Mouse (Mus musculus): ENCODE data around the gene Zmynd12. TPM values are rescaled to one million over a fixed set of nuclear protein-coding genes. Genes with fewer than 3 reads are reported as not detected.

Zmynd12 gene
- polyA plus RNA-seq, 1 experiment from 2014 or later, result not detected

DNA sequence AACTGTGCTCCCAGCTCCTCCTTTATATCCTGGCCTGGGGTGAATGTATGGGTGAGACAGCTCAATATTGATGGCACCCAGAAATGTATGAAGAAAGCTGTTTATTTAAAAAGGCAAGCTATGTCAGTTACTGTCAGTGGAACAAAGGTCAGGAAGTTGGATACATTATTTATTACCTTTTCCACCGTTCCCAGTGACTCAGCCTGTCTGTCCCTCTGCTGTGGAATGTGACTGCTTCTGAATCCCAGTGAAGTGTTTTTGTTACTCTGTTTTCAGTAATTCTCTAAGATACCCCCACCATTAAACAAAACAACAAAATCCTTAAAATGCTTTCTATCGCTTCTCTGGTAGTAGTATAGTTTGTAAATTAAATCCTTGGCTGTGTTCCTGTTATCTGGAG, 3.0 kb downstream of the Zmynd12 start:
- Histone ChIP-seq H3K9me3 (replicated peaks; ENCODE audit: control insufficient read depth, low read length) (no peaks in the 10 kb centered on the region), H3K9ac (replicated peaks; ENCODE audit: low read length) (no peak overlapping the region), H3K36me3 (replicated peaks; ENCODE audit: control insufficient read depth, insufficient read depth, low read depth, low read length) (no peaks in the 10 kb centered on the region), H3K4me3 (ENCODE audit: low read depth, low read length) (no peak overlapping the region), H3K4me2 (ENCODE audit: low read depth, low read length) (no peak overlapping the region), H3K27ac (replicated peaks; ENCODE audit: low read depth, low read length) (no peak overlapping the region), H3K27me3 (ENCODE audit: control insufficient read depth, insufficient read depth, low read length) (no peaks in the 10 kb centered on the region), H3K4me1 (ENCODE audit: control insufficient read depth, insufficient read depth, low read length) (no peaks in the 10 kb centered on the region; the same call in 1 of the 2 replicates)
- 55% methylated on average over 2 of the region's 2 CpGs for WGBS
- no peak for DNase-seq (ENCODE audit: low spot score)
- no peak for ATAC-seq (replicated peaks; ENCODE audit: insufficient number of reproducible peaks, low FRiP score, low TSS enrichment, low read depth)

- ATAC-seq (replicated peaks; ENCODE audit: insufficient number of reproducible peaks, low FRiP score, low TSS enrichment, low read depth), result no peak
These were observed 5.1 kb downstream of the Zmynd12 start for GRCm38 (mm10) chr4:119427680-119428079.

GRCm38 (mm10) chr4:119430678-119431077, 8.1 kb downstream of the Zmynd12 start:
- no peak overlapping the region for H3K4me3 ChIP-seq (ENCODE audit: low read depth, low read length)
- 0 out of 2 replicates have a peak, but pooled peaks cover 2% of the 10 kb centered on the region for H3K9me3 ChIP-seq (replicated peaks; ENCODE audit: control insufficient read depth, low read length)
- H3K4me1 ChIP-seq (ENCODE audit: control insufficient read depth, insufficient read depth, low read length), result no peaks in the 10 kb centered on the region
- DNase-seq (ENCODE audit: low spot score) (peak; percentile 45), ATAC-seq (replicated peaks; ENCODE audit: insufficient number of reproducible peaks, low FRiP score, low TSS enrichment, low read depth) (no peak)
- 31% methylated on average over 5 of the region's 5 CpGs for WGBS
- H3K27ac ChIP-seq (replicated peaks; ENCODE audit: low read depth, low read length), result no peak overlapping the region
- no peaks in the 10 kb centered on the region for H3K36me3 ChIP-seq (replicated peaks; ENCODE audit: control insufficient read depth, insufficient read depth, low read depth, low read length)
- H3K27me3 ChIP-seq (ENCODE audit: control insufficient read depth, insufficient read depth, low read length), result no peaks in the 10 kb centered on the region
- H3K9ac ChIP-seq (replicated peaks; ENCODE audit: low read length), result no peak overlapping the region
- H3K4me2 ChIP-seq (ENCODE audit: low read depth, low read length), result no peak overlapping the region

More at GRCm38 (mm10) chr4:119427680-119428079, 5.1 kb downstream of the Zmynd12 start:
- Histone ChIP-seq H3K4me3 (ENCODE audit: low read depth, low read length) (no peak overlapping the region), H3K36me3 (replicated peaks; ENCODE audit: control insufficient read depth, insufficient read depth, low read depth, low read length) (no peaks in the 10 kb centered on the region), H3K9ac (replicated peaks; ENCODE audit: low read length) (no peak overlapping the region), H3K27ac (replicated peaks; ENCODE audit: low read depth, low read length) (no peak overlapping the region), H3K4me2 (ENCODE audit: low read depth, low read length) (no peak overlapping the region), H3K27me3 (ENCODE audit: control insufficient read depth, insufficient read depth, low read length) (no peaks in the 10 kb centered on the region), H3K4me1 (ENCODE audit: control insufficient read depth, insufficient read depth, low read length) (no peaks in the 10 kb centered on the region), H3K9me3 (replicated peaks; ENCODE audit: control insufficient read depth, low read length) (no peaks in the 10 kb centered on the region)
- DNase-seq (ENCODE audit: low spot score), result no peak
- 45% methylated on average over 2 of the region's 2 CpGs for WGBS

GRCm38 (mm10) chr4:119437936-119438335, 15.3 kb downstream of the Zmynd12 start:
- no peak overlapping the region for H3K27ac ChIP-seq (replicated peaks; ENCODE audit: low read depth, low read length)
- no peak overlapping the region for H3K9ac ChIP-seq (replicated peaks; ENCODE audit: low read length)
- no peaks in the 10 kb centered on the region for H3K27me3 ChIP-seq (ENCODE audit: control insufficient read depth, insufficient read depth, low read length)
- ATAC-seq (replicated peaks; ENCODE audit: insufficient number of reproducible peaks, low FRiP score, low TSS enrichment, low read depth) (no peak), DNase-seq (ENCODE audit: low spot score) (no peak)
- no peak overlapping the region for H3K4me3 ChIP-seq (ENCODE audit: low read depth, low read length)
- WGBS, result 81% methylated on average over 2 of the region's 2 CpGs
- no peaks in the 10 kb centered on the region for H3K4me1 ChIP-seq (ENCODE audit: control insufficient read depth, insufficient read depth, low read length)
- 0 out of 2 replicates have a peak, but pooled peaks cover 4% of the 10 kb centered on the region for H3K9me3 ChIP-seq (replicated peaks; ENCODE audit: control insufficient read depth, low read length)
- no peaks in the 10 kb centered on the region for H3K36me3 ChIP-seq (replicated peaks; ENCODE audit: control insufficient read depth, insufficient read depth, low read depth, low read length)
- H3K4me2 ChIP-seq (ENCODE audit: low read depth, low read length), result no peak overlapping the region

DNA sequence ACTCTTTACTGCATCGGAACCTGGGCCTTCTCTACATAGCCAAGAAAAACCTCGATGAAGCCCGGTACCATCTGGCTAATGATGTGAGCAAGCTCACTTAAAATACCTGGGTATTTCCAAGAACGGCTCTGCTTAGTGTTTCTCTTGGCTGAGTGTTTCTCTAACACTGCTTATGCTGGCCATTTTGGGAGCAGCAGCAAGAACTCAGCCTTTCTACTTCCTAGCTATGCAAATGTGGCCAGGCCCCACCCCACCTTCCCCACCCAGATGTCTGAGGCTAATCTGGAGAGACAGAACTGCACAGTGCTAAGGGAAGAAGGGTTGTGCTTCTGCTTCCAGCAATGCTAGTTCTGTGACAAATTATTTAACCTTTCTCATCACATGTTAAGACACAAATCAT, 19.2 kb downstream of the Zmynd12 start:
- Histone ChIP-seq H3K27me3 (ENCODE audit: control insufficient read depth, insufficient read depth, low read length) (no peaks in the 10 kb centered on the region), H3K4me3 (ENCODE audit: low read depth, low read length) (no peak overlapping the region), H3K4me2 (ENCODE audit: low read depth, low read length) (no peak overlapping the region), H3K9me3 (replicated peaks; ENCODE audit: control insufficient read depth, low read length) (no peaks in the 10 kb centered on the region), H3K4me1 (ENCODE audit: control insufficient read depth, insufficient read depth, low read length) (no peaks in the 10 kb centered on the region), H3K27ac (replicated peaks; ENCODE audit: low read depth, low read length) (no peak overlapping the region), H3K9ac (replicated peaks; ENCODE audit: low read length) (no peak overlapping the region), H3K36me3 (replicated peaks; ENCODE audit: control insufficient read depth, insufficient read depth, low read depth, low read length) (no peaks in the 10 kb centered on the region)
- no peak for DNase-seq (ENCODE audit: low spot score)
- no peak for ATAC-seq (replicated peaks; ENCODE audit: insufficient number of reproducible peaks, low FRiP score, low TSS enrichment, low read depth)
- 94% methylated on average over 4 of the region's 4 CpGs for WGBS

DNA sequence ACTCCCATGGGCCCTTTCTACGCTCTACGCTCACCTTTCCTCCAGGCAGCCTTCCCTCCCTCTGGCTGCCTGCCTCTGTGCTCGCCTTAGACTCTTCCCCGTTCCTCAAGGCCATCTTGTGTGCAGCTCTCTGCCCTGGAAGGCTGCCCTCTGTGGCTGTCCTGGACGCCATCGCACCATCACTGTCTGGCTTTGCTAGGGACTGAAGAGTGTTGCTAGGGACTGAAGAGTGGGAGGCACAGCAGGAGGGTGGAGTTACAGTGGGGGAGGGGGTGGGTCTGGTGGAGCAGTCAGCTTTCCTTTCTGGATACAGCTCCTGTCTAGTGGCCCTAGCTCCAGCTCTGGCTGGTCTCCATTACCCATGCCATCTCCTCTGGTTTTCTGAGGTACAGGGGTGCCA, 19.9 kb downstream of the Zmynd12 start:
- ATAC-seq (replicated peaks; ENCODE audit: insufficient number of reproducible peaks, low FRiP score, low TSS enrichment, low read depth) (0 out of 2 replicates have a peak, but pooled peaks have one; percentile 44), DNase-seq (ENCODE audit: low spot score) (no peak)
- Histone ChIP-seq H3K4me2 (ENCODE audit: low read depth, low read length) (no peak overlapping the region), H3K9ac (replicated peaks; ENCODE audit: low read length) (no peak overlapping the region; the same call in 1 of the 2 replicates), H3K4me3 (ENCODE audit: low read depth, low read length) (no peak overlapping the region), H3K9me3 (replicated peaks; ENCODE audit: control insufficient read depth, low read length) (no peaks in the 10 kb centered on the region), H3K36me3 (replicated peaks; ENCODE audit: control insufficient read depth, insufficient read depth, low read depth, low read length) (no peaks in the 10 kb centered on the region), H3K27me3 (ENCODE audit: control insufficient read depth, insufficient read depth, low read length) (no peaks in the 10 kb centered on the region), H3K27ac (replicated peaks; ENCODE audit: low read depth, low read length) (no peak overlapping the region), H3K4me1 (ENCODE audit: control insufficient read depth, insufficient read depth, low read length) (no peaks in the 10 kb centered on the region)
- 24% methylated on average over 6 of the region's 6 CpGs for WGBS

GRCm38 (mm10) chr4:119447261-119447660, 24.6 kb downstream of the Zmynd12 start:
- no peak for ATAC-seq (replicated peaks; ENCODE audit: insufficient number of reproducible peaks, low FRiP score, low TSS enrichment, low read depth)
- H3K4me1 ChIP-seq (ENCODE audit: control insufficient read depth, insufficient read depth, low read length), result no peaks in the 10 kb centered on the region
- no peaks in the 10 kb centered on the region for H3K36me3 ChIP-seq (replicated peaks; ENCODE audit: control insufficient read depth, insufficient read depth, low read depth, low read length)
- no peak overlapping the region for H3K27ac ChIP-seq (replicated peaks; ENCODE audit: low read depth, low read length)
- H3K4me3 ChIP-seq (ENCODE audit: low read depth, low read length), result no peak overlapping the region
- H3K4me2 ChIP-seq (ENCODE audit: low read depth, low read length), result no peak overlapping the region
- no peaks in the 10 kb centered on the region for H3K27me3 ChIP-seq (ENCODE audit: control insufficient read depth, insufficient read depth, low read length)
- H3K9ac ChIP-seq (replicated peaks; ENCODE audit: low read length), result no peak overlapping the region
- H3K9me3 ChIP-seq (replicated peaks; ENCODE audit: control insufficient read depth, low read length), result no peaks in the 10 kb centered on the region
- DNase-seq (ENCODE audit: low spot score), result no peak
- WGBS, result 91% methylated on average over 6 of the region's 6 CpGs

DNA sequence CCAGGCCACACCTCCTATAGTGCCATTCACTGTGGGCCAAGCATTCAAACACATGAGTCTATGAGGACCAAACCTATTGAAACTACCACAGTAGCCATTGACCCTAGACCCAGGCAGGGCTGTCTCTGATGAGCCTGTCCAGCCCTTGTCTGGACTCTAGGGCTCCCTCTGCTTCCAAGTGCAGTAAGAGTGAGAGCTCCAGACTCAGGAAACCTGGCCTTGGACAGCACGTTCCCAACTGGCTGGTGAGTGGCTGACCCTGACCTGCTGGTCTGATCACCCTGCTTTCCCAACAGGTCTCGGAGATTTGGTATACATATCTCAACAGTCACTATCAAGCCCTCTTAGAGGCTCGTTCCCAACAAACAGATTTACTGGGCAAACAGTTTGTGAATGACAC, 25.2 kb downstream of the Zmynd12 start:
- no peak overlapping the region for H3K9ac ChIP-seq (replicated peaks; ENCODE audit: low read length)
- no peaks in the 10 kb centered on the region for H3K4me1 ChIP-seq (ENCODE audit: control insufficient read depth, insufficient read depth, low read length)
- H3K9me3 ChIP-seq (replicated peaks; ENCODE audit: control insufficient read depth, low read length), result no peaks in the 10 kb centered on the region
- H3K4me3 ChIP-seq (ENCODE audit: low read depth, low read length), result no peak overlapping the region
- no peak for DNase-seq (ENCODE audit: low spot score)
- WGBS, result 68% methylated on average over 3 of the region's 3 CpGs
- no peak overlapping the region for H3K27ac ChIP-seq (replicated peaks; ENCODE audit: low read depth, low read length)
- H3K27me3 ChIP-seq (ENCODE audit: control insufficient read depth, insufficient read depth, low read length), result no peaks in the 10 kb centered on the region
- no peak overlapping the region for H3K4me2 ChIP-seq (ENCODE audit: low read depth, low read length)
- no peaks in the 10 kb centered on the region for H3K36me3 ChIP-seq (replicated peaks; ENCODE audit: control insufficient read depth, insufficient read depth, low read depth, low read length)
- ATAC-seq (replicated peaks; ENCODE audit: insufficient number of reproducible peaks, low FRiP score, low TSS enrichment, low read depth), result no peak

Data from embryonic facial prominence, embryonic 11.5 days (tissue).